Mouse (Mus musculus) kidney, postnatal 25 days (tissue): ENCODE data around the gene Poc1a.

Source experiments
- DNase-seq, 2 experiments: peaks; one replicate each; pipeline ENCODE4 v3.0.0; 2021; ENCODE audit warnings: mixed read lengths in 2 of 2

Poc1a gene

DNA sequence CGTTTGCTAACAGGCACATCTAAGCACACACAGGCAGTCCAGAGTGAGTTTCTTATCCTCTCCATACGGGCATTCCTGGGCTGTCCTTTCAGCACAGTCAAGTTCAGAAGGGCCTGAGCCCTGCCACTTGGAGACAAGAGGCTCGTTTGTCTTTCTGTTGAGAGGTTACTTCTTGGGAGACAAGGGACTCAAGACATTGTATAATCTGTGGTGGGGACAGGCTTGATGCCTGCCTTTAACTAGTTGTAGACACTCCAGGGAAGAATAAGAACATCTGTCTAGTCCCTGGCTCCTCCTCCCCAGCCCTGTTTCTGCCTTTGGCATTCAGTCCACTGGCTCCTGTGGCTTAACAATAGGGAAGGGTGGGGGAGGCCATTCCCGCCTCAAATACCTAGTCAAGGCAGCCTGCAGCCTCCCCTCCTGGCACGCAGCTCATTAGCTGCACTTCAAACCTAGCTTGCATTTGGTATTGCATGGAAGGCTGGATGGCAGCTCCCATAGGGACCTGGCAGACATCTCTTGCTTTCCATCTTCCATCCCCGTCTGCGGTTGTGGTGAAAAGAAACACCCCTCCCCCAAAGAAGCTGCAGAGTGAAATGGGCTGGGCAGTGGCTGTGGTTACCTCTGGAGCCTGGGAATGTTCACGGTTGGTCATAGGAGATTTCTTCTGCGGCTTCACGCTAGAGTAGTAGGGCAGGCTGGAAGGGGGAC lies 57.8 kb downstream of the Poc1a start:
- no peak for DNase-seq

DNA sequence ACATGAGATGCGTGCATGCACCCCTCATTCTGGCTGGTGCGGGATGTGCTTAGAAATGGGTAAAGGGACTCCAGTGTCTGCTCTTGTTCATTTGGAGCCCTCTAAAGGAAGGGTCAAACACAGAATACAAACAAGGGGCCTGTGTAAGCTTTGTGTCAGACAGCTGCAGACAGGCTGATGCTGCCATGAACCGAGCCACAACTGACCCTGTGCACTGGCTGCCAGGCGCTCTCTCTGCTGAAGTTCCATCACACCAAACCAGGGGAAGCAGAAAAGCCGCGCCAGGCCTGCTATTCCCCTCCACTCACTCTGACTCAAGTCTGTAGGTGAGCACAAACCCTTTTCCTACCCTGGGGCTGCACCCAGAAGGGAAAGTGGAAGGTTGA lies 58.3 kb downstream of the Poc1a start:
- no peak for DNase-seq

DNA sequence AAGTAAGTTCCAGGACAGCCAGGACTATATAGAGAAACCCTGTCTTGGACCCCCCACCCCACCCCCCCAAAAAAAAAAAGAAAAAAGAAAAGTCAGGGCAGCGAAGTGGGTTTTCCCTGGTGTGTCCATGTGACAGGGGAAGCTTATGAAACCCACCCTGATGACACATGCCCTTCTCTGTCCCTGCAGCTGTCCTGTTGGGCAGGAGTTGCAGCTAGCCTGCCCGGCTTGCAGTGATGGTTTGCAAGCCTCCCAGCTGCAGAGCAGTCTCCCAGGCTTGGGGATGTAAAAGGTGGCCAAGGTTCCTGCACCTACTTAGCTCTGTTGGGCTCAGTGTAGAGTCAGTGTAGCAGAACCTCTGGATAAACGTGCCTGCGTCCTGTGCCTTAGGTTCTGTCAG lies 58.9 kb downstream of the Poc1a start:
- no peak for DNase-seq

DNA sequence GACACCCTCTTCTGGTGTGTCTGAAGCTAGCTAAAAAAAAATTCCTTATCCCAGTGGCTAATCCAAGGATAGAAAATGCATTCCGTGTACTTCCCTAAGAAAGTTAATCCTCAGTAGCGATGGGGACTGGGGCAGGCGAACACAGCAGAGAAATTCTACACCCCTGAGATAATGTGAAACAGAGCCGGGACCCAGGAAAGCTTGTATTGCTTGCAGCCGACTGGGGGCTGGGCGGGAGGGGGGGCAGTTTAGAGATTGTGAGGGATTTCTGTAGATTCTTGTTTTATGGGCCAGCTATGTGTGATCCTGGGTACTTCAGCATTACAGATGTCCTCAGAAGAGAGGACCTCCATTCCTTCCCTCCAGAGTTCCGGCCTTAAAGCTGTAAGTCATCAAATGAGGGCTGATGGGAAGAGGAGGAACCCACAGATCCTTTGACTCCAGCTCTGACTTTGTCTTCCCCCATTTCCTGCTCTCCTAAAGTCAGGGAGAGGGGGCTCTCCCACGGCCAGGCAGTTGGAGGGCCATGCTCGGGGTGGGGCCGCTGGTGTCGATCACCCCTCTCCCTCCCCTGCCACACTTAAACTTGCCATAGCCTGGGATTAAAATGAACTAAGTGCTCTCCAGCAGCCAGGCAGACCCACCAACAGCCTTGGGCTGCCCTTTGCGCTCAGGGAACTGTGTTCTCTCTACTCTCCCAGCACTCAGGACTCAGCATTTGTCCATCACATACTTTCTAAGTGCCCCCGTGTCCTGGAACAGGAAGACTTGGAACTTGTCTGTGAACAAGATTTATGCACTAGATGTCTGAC lies 59.8 kb downstream of the Poc1a start:
- no peak for DNase-seq

DNA sequence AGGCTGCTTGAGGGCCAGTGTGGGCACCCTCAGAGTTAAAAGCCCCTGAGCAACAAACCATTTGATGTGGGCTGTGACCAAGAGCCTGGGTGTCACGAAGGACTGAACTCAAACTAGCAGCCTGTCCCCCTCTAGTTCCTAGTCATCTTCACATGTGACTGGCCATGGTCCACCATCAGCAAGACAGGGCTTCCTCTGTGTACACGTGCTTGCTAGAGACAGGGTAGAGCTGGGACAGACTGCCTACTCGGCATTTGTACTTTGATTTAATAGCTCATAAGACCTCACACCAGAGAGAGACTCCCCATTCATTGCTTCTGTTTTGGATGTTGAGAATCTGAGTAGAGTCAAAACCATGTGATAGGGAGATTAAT lies 60.4 kb downstream of the Poc1a start:
- DNase-seq = peak; percentile 31 to 73

DNA sequence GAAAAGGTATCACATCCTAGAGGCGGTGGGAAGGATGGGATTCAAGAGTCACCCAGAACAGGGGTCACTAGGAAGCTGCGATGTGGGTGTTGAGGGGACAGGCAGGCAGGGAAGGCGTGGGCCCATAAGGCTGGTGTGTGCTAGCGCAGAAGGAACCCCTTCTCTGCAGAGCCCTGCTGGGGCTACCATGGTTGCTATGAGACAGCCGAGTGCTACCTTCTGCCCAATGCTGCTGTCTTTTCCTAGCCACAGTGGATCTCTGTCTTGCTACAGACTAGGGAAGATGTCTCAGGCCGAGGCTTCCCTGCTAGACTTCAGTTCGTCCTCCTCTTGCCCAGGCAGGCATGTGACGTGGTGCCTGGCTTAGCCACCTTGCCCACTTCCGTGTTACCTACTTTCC lies 61.7 kb downstream of the Poc1a start:
- no peak for DNase-seq

DNA sequence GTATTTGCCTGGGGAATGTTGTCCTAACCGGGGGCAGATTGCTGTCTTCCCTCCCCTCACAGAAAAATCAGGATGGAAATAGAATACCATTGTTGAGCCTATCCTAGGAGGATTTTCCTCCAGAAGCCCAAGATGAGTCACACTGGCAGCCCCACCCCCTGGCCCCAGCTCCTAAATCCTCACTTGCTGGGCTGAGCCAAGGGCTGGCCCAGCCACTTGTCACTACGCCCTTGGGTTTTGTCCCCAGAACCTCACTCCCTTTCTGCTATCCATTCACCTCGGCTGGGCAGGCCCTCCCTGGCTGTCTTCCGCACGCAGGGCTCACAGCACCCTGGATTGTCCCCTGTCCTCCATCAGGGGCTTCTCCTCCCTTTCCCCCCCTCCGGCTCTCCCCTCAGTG lies 64.3 kb downstream of the Poc1a start:
- DNase-seq = peak; percentile 45 to 74

DNA sequence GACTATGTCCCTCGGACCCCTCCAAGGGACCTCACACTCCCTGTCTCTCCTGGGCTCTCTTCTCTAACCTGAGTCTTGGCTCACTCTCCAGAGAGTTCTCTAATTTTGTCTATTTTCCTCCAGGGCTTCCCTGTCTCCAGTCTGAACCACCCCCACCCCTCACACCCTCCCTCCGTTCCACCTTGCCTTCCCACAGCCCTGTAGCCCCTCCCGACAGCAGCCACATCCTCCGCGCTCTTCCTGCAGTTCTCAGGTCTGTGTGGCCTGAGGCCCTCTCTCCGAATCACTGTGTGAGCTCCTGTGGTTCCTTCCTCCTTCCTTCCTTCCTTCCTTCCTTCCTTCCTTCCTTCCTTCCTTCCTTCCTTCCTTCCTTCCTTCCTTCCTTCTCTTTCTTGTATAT lies 64.8 kb downstream of the Poc1a start:
- no peak for DNase-seq

DNA sequence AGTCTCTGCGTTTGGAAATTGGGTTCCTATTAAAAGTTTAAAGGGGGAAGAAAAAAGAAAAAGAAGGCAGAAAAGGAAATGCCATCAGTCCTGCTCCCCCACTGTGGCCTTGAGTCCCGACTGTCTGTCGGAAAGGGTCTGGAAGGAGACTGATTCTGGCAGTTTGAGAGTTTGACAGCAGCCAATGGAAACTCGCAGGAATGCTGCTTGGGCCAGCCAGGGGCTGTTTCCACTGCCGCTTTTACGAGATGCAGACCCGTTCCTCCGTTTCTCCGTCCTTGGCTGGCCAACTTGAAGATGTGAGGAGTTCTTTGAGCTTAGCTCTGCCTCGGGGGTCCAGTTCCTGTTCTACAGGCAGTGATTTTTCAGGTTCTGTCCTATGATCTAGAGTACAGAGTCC lies 67.4 kb downstream of the Poc1a start:
- no peak for DNase-seq

DNA sequence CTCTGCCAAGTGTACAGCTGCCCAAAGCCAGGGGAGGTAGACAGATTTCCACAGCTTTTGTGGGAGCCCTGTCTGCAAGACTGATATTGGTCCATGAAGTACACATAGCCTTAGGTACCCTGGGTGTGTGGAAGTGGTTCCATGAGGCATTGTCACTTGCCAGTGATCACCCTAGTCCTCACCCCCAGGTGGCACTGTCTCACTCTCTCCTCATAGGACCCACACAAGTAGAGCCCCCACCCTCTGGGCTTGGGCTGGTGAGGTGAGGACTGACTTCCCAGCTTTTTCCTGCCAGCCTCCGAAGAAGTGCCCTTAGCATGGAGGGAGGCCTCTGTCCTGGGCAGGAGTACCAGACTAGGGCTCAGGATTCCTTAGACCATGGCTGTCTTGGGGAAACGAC lies 68.2 kb downstream of the Poc1a start:
- DNase-seq = peak; percentile 72 to 75

DNA sequence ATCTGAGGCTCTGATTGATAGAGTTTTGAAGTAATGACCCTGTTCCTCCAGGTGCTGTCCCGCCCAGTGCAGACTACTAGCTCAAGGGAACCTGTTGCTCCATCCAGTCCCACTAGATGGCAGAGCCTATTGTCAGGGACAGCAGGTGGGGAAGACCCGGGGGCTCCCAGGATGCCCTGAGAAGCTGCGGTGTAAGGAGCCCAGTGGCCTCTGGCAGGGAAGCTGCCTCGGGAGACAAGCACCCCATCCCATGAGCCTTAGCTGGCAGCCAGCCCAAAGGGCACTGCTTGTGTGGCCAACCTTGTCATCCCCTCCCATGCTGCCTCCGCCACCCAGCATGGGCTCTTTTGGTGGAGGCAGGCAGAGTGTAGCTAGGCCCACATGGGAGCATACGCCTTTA lies 70.3 kb downstream of the Poc1a start:
- DNase-seq = peak; percentile 42 to 70

DNA sequence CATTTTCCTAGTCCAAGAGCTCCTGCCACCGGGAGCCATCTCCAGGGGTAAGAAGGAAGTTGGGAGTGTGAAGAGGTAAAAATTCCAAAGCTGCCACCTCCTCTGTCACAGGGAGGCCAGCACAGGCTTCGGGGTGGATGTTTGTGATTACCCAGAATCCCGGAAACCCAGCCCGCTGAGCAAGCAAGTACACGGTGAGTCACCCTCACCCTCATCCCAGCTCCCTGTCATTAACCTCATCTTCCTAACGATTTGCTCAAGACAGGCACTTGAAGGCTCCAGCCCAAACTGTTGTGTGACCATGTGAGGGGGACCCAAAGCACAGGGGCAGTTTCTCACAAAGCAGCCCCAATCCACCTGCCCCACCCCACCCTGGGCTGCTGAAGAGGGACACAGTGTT lies 72.9 kb downstream of the Poc1a start:
- no peak for DNase-seq

DNA sequence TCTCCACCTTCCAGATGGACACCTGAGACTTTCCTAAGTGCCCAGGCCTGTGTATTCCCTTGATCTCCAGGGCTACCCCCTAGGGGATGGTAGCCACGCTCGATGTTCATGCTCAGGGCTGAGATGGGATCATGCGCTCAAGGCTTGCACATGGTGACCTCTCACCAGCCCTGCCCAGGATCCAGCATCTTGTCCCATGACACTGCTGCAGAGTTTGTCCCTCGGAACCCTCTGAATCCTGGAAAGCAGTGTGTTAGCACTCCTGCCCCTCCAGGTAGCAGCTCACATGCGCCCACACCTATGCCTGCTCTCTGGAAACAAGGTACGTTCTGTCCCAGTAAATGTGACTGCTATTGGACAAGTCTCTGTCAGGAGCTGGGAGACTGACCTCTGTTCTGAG lies 73.9 kb downstream of the Poc1a start:
- no peak for DNase-seq

DNA sequence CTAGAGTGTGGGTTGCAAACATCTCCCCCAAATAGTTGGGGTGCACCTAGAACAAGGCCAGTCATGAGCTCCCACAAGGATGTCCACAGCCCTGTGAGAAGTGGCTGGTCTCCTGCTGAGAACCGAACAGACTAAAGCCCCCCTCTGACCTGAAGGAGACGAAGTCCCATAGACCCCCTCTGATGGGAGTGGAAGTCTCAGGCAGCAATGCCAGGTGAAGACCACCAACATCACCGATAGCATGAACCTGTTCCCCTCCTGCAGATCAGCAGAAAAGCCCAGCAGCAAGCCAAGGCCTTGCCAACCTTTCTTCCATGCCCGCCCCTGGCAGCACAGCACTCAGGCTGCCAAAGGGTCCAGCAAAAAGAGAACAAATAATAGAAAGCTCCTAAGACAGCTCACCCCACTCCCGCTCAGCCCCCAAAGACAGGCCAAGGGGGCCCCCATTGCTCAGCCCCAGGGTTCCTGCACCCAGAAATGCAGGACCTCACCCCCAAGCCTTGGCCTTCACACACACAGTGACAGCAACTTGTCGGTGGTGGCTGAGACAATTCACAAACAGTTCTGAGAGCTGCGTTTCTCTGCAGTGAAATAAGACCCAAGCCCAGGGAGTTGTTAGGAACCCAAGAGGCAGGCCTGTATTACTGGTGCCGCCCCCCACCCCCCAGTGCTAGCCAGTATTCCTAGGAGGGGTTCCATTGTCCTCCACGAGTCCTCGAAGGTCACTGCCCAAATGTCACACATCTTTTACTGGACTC lies 74.5 kb downstream of the Poc1a start:
- DNase-seq = no peak

DNA sequence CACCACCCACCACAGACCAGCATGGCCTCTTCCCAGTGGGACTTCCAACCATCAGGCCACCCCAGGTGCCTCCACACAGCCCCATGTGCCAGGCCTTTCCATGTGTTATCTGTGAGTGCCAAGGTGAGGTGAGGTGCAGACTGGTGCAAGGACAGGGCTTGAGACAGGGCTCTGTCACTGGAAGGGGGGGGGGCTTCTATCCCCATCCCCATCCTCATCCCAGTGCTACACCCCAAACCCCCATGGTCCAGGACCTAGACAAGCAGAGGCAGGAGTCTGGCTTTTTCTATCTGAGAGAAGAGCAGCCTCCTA lies 75.1 kb downstream of the Poc1a start:
- DNase-seq = no peak

DNA sequence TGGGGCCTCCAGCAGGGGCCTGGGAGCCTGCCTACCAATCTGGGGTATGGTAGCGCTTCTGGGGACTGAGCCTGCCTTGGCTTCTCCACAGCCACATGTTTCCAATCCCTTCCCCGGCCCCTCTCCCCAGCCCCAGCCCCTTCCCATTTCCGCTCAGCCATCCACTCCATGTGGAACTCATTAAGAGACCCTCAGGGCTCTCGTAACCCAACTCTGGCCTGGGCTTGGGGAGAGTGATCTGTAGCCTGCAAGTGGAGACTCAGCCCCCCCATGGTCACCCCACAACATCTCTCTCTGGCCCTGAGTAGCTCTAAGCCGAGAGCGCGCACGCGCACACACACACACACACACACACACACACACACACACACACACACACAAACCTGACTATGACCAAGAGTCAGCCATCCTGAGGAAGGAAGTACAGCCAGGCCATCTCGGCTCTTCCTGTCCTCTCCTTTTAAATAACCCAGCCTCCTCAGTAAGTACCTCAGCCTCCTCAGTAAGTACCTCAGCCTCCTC lies 75.5 kb downstream of the Poc1a start:
- DNase-seq = peak; percentile 58 to 68

DNA sequence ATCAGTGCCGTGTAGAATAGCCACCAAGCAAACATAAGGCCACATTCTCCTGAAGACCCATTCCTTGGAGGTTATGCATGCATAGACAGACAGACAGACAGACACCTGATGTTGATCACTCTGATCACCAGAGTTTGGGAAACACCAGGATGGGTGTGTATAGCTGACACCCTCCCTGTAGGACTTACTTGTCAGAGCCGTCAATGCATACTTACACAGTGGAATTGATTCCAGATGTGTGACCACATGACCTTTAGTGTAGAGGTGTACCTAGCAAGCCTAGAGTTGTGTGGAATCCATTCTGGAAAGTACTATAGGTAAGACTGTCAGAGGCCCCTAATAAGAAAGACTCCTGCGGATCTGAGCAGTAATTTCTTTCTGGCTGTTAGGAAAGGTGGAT lies 76.3 kb downstream of the Poc1a start:
- no peak for DNase-seq

DNA sequence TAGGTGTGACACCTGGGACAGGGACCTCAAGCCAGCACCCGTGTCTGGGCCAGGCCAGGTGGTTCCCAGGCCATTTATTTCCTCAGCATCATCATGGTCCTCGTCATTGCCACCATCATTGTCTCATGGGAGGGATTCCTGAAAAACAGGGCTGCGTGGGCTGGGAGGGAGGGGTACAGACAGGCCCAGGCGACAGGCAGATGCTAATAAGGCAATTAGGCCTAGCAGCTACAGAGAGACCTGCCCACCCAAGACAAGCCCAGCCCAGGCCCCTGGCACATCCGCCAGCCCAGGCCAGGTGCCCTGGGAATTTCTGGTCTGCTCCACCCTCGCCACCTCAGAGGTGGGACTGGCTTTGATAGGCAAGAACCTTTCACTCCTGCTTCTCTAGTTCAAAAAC lies 78.4 kb downstream of the Poc1a start:
- no peak for DNase-seq

DNA sequence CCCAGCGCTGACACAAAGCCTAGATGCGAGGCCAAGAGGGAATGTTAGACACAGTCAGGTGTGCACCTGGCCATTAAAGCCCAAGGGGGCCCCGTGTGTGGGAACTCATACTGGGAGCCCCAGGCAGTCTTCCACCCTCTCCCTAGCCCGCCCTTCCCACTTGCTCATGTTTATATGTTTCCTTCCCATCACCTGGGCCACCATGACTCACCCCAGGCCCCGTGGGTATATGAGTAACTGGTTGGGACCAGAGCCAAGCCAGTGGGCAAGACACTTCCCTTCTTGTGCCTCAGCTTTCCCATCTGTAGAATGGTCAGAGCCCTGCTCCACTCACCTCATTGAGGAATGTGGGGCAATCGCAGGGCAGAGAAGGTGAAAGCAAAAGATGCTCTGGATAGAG lies 80.3 kb downstream of the Poc1a start:
- no peak for DNase-seq

DNA sequence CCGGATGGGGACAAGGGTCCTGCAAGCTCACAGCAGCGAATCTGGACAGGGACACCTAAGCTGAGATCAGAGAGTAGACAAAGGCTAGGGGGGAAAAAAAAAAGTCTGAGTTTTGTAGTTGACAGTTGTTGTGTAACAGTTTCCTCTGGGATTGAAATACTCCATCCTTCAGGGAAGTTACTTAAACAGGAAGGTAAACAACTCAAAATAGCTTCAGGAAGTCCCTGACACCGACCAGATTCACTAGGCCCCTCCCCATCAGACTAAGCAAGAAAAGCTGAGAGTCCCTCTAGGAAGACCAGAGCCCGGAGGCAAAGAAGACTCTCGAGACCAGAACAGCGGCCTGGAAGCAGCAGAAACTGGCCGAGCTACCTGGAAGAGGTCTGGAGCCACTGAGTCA lies 84.5 kb downstream of the Poc1a start:
- DNase-seq = no peak

DNA sequence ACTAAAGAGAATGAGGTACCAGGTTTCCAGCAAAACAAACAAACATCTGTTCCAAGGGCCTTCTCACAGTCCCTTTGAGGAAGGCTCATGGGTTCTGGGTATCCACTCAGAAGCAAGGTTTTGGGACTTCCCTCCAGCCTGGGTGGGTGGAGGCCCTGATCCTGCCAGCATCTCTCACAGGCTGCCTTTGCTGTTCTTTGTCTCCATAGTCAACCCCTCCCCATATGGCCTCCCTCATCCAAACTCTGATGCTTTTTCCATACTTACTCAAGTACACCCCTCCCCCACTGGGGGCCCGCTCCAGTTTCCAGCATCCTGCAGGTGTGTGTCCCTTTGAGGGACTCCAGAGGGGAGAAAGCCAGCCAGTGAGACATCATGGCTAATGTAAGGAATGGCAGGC lies 85.3 kb downstream of the Poc1a start:
- no peak for DNase-seq

DNA sequence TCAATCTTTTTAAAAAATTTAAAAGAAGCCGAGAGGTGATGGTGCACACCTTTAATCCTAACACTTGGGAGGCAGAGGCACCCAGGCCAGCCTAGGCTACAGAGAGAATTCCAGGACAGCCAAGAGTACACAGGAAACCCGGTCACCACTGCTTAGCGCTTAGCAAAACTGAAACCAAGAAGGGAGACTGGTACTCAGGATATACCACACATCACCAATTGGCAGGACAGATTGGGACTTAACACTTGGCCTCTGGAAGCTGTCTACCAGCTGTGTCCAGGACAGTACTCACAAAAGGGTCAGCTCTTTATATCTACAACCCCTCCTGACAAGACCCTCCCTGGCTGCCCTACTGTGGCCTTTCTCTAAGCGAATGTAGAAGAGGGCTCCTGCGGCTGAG lies 86.1 kb downstream of the Poc1a start:
- DNase-seq = no peak

DNA sequence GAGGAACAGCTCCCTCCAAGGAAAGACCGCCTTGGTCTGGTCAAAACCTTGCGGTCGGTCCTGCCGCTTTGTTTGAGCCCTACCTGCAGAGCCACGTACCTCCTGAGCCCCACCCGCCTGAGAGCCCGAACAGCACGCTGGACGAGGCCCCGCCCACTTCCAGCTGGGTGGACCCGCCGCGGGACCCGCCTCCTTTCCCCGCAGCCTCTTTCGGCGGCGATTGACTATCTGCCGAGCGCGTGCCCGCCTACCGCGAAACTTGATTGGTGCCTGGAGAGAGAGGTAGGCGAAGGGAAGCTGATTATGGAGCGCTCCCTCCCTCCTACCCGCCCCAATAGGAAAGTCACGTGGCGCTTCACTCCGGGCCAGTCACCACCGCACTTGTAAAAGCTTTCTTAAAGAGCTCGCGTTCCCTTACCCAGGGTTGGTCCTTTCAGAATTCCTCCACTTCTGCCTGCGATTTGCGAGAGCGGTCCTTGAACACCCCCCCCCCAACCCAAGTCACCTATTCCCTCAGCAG lies 86.8 kb downstream of the Poc1a start:
- DNase-seq = peak; percentile 99 to 100
